Mouse (Mus musculus): ENCODE measurements around the gene Asxl1.

DNA sequence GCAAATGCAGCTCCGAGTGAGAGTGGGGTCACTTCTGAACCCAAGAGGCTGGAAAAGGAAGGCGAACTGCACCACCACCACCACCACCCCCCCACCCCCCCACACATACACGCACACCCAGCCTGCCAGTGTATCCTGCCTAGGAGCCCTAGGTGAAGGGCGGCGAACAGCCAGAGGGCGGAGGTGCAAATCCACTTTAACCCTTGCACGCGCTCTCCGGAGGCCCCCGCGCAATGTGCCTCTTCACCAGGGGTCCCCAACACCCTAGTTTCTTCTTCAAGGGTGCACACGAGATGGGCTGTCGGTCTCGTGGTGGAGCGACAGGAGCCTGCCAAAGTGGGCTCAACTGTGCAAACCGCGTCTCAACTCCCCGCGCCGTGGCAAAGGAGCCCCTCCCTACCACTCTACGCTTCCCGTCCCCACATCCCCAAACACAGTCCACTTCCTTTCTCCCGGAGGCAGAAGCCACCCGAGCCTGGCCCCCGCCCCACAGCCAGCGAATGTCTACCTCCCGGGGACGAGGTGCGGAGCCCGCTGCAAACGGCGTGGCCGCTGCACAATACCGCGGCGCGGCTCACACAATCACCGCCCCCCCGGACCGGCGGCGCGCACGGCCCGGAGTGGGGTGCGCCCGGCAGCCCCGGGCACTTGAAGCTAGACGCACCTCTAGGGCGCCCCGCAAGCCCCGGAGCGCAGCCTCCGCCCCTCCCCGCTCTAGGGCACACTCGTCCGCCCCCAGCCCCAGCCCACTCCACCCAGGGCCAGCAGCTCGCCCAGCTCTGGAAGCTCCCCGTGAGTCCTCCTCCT, 98.0 kb downstream of the Asxl1 start:
- TF ChIP-seq CTCF (IDR thresholded peaks at IDR 0.05; ENCODE audit: low read depth, low read length) (no peak), POLR2A (IDR thresholded peaks at IDR 0.05; ENCODE audit: insufficient read depth, low read length) (no peak)
